ENCODE assay signal across 11 mouse cellular contexts in the genomic region with DNA sequence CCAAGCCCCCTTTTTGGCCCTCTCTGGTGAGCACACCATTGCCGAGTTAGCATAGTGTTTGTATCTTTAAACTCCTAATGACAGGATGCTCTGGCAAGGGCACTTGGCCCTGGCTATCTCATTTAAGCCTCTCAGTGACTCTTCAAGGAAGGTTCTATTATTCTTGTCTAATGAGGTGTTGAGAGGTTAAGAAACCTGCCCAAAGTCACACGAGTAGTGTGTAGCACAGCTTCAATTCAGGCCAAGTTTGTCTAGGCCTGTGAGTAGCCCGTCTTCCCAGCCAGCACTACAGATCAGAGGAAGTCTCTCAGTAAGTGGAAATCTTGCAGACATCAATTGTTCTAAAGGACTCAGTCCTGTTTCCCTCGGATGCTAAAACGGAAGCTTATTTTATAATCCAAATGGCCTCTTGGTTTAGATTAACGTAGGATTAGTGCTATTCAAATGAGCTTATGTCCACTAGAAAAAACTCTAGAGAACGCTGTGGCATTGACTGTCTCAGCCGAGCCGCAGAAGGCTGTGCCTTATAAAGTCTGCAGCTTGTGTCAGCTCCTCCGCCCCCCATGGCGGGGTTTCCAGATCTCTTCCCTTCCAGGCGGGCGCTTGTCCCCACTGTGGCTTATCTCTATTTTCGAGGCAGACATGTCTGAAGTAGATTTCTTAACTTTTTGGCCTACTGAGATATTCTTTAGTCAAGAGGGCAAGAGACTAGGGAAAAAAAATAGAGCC. TPM values are rescaled to one million over a fixed set of nuclear protein-coding genes. Genes with fewer than 3 reads are reported as not detected.
A peak's percentile ranks its signal among the peaks of the same experiment; 100 is the strongest.
DNase-seq lines count a peak whose midpoint lies in the region; ATAC-seq and TF ChIP-seq lines count a peak whose summit lies in the region.
"Had no signal": no experiment of that assay in that cellular context is flagged by ENCODE, and none has a peak within 500 bp of the region (broad histone marks: within the 10 kb centered on the region; RNA-seq: fewer than 3 reads in every experiment).

No protein-coding gene starts in this region.

- TF ChIP-seq CTCF in cortical plate, adult 2 months (IDR thresholded peaks at IDR 0.05; ENCODE audit: extremely low read depth, insufficient read depth, low read length) = no peak
- no peak for TF ChIP-seq CTCF in intestine, postnatal 0 days (IDR thresholded peaks at IDR 0.05; ENCODE audit: low read depth)

- no peak for TF ChIP-seq POLR2A in cortical plate, adult 2 months (IDR thresholded peaks at IDR 0.05; ENCODE audit: extremely low read depth, insufficient read depth, low read length)

- H3K9ac ChIP-seq in hindbrain, embryonic 14.5 days = no peak overlapping the region
- no peak overlapping the region for H3K9ac ChIP-seq in hindbrain, embryonic 12.5 days
- no peak overlapping the region for H3K9ac ChIP-seq in midbrain, embryonic 14.5 days (replicated peaks; ENCODE audit: low read length)
- no peak overlapping the region for H3K9ac ChIP-seq in intestine, postnatal 0 days (ENCODE audit: low read depth, low read length)
- H3K9ac ChIP-seq: limb, embryonic 13.5 days had no signal

- peak overlapping the region; percentile 59; the same call in 1 of the 2 replicates for H3K27ac ChIP-seq in hindbrain, embryonic 14.5 days
- no peak overlapping the region for H3K27ac ChIP-seq in hindbrain, embryonic 12.5 days
- H3K27ac ChIP-seq in cortical plate, adult 2 months (ENCODE audit: insufficient read depth, low read length) = peak overlapping the region; percentile 49
- no peak overlapping the region for H3K27ac ChIP-seq in midbrain, embryonic 14.5 days (replicated peaks; ENCODE audit: low read depth, low read length)
- no peak overlapping the region for H3K27ac ChIP-seq in intestine, postnatal 0 days (ENCODE audit: low read depth, low read length)
- H3K27ac ChIP-seq: limb, embryonic 13.5 days had no signal

- DNase-seq in hindbrain, embryonic 14.5 days (ENCODE audit: low spot score) = no peak
- DNase-seq in brain, adult 2 months (ENCODE audit: low read depth, low spot score) = peak; percentile 42
- DNase-seq in midbrain, embryonic 14.5 days = peak; percentile 52
- DNase-seq: adrenal gland, postnatal 14 days; thymus, postnatal 25 days had no signal

- no peak overlapping the region for H3K4me2 ChIP-seq in hindbrain, embryonic 14.5 days (replicated peaks)
- H3K4me2 ChIP-seq in hindbrain, embryonic 12.5 days (replicated peaks) = no peak overlapping the region
- H3K4me2 ChIP-seq in midbrain, embryonic 14.5 days (ENCODE audit: low read length) = no peak overlapping the region
- no peak overlapping the region for H3K4me2 ChIP-seq in intestine, postnatal 0 days (replicated peaks; ENCODE audit: low read depth)
- H3K4me2 ChIP-seq: limb, embryonic 13.5 days had no signal

- H3K9me3 ChIP-seq in hindbrain, embryonic 14.5 days (ENCODE audit: control insufficient read depth, low read length) = no peaks in the 10 kb centered on the region
- H3K9me3 ChIP-seq in hindbrain, embryonic 12.5 days (replicated peaks) = no peaks in the 10 kb centered on the region
- no peaks in the 10 kb centered on the region for H3K9me3 ChIP-seq in midbrain, embryonic 14.5 days (ENCODE audit: control insufficient read depth, low read length)
- H3K9me3 ChIP-seq in intestine, postnatal 0 days (ENCODE audit: control insufficient read depth) = no peaks in the 10 kb centered on the region
- H3K9me3 ChIP-seq: limb, embryonic 13.5 days had no signal

- 68% methylated on average over 14 of the region's 14 CpGs for WGBS in hindbrain, embryonic 14.5 days
- WGBS in hindbrain, embryonic 12.5 days = 79% methylated on average over 14 of the region's 14 CpGs
- 23% methylated on average over 14 of the region's 14 CpGs for WGBS in midbrain, embryonic 14.5 days
- 77% methylated on average over 14 of the region's 14 CpGs for WGBS in intestine, postnatal 0 days

- H3K27me3 ChIP-seq in hindbrain, embryonic 14.5 days (ENCODE audit: control insufficient read depth, insufficient read depth, low read length) = no peaks in the 10 kb centered on the region
- no peaks in the 10 kb centered on the region for H3K27me3 ChIP-seq in hindbrain, embryonic 12.5 days
- no peaks in the 10 kb centered on the region for H3K27me3 ChIP-seq in midbrain, embryonic 14.5 days (ENCODE audit: control insufficient read depth, insufficient read depth, low read length)
- no peaks in the 10 kb centered on the region for H3K27me3 ChIP-seq in intestine, postnatal 0 days (replicated peaks; ENCODE audit: control insufficient read depth, insufficient read depth, low read length)
- H3K27me3 ChIP-seq: limb, embryonic 13.5 days had no signal

- no peak for ATAC-seq in hindbrain, embryonic 14.5 days (ENCODE audit: low FRiP score)
- ATAC-seq in hindbrain, embryonic 12.5 days (ENCODE audit: low FRiP score) = no peak
- ATAC-seq in midbrain, embryonic 14.5 days (ENCODE audit: low FRiP score, low TSS enrichment) = no peak
- ATAC-seq in intestine, postnatal 0 days = no peak
- no peak for ATAC-seq in CD4-positive, CD25-positive, alpha-beta regulatory T cell, adult 4 months

- H3K4me3 ChIP-seq in hindbrain, embryonic 14.5 days (replicated peaks; ENCODE audit: low read length) = no peak overlapping the region
- H3K4me3 ChIP-seq in hindbrain, embryonic 12.5 days = no peak overlapping the region
- H3K4me3 ChIP-seq in cortical plate, adult 2 months (ENCODE audit: insufficient read depth, low read length) = no peak overlapping the region
- no peak overlapping the region for H3K4me3 ChIP-seq in midbrain, embryonic 14.5 days (replicated peaks; ENCODE audit: low read depth, low read length)
- H3K4me3 ChIP-seq in intestine, postnatal 0 days (ENCODE audit: low read depth, low read length) = no peak overlapping the region
- H3K4me3 ChIP-seq: limb, embryonic 13.5 days; myocyte had no signal

- no peaks in the 10 kb centered on the region for H3K36me3 ChIP-seq in hindbrain, embryonic 14.5 days (replicated peaks; ENCODE audit: control insufficient read depth, insufficient read depth)
- H3K36me3 ChIP-seq in hindbrain, embryonic 12.5 days = no peaks in the 10 kb centered on the region; the same call in 1 of the 2 replicates
- H3K36me3 ChIP-seq in midbrain, embryonic 14.5 days (ENCODE audit: control insufficient read depth, insufficient read depth, low read length) = no peaks in the 10 kb centered on the region
- H3K36me3 ChIP-seq in intestine, postnatal 0 days (ENCODE audit: control insufficient read depth, insufficient read depth) = peaks cover 3% of the 10 kb centered on the region; the same call in 1 of the 2 replicates
- H3K36me3 ChIP-seq: limb, embryonic 13.5 days had no signal

- H3K4me1 ChIP-seq in hindbrain, embryonic 14.5 days (replicated peaks; ENCODE audit: control insufficient read depth, insufficient read depth, low read length) = peaks cover 15% of the 10 kb centered on the region
- peaks cover 21% of the 10 kb centered on the region for H3K4me1 ChIP-seq in hindbrain, embryonic 12.5 days
- H3K4me1 ChIP-seq in cortical plate, adult 2 months (ENCODE audit: control insufficient read depth, insufficient read depth, low read length) = peaks cover 43% of the 10 kb centered on the region
- peaks cover 20% of the 10 kb centered on the region; the same call in 1 of the 2 replicates for H3K4me1 ChIP-seq in midbrain, embryonic 14.5 days (ENCODE audit: control insufficient read depth, insufficient read depth, low read length)
- 0 out of 2 replicates have a peak, but pooled peaks cover 11% of the 10 kb centered on the region for H3K4me1 ChIP-seq in intestine, postnatal 0 days (replicated peaks; ENCODE audit: control insufficient read depth, insufficient read depth, low read length)

RNA-seq across cellular contexts. Expression of a gene that starts 11.3 kb away (rescaled TPM):
- polyA plus RNA-seq in hindbrain, embryonic 14.5 days (2014; fragmentation: Nextera tagmentation; extraction: Ambion mirVana) = 25.1 and 26.8 TPM in 2 replicates
- polyA plus RNA-seq in hindbrain, embryonic 12.5 days (2016; fragmentation: Nextera tagmentation; extraction: Ambion mirVana) = 14.3 and 17.7 TPM in 2 replicates
- 43.1 and 43.5 TPM in 2 replicates for polyA plus RNA-seq in cortical plate, adult 2 months (2012; rRNA removed)
- polyA plus RNA-seq in midbrain, embryonic 14.5 days (2014; fragmentation: Nextera tagmentation; extraction: Ambion mirVana) = 17.8 and 21.5 TPM in 2 replicates
- 34.8 and 36.2 TPM in 2 replicates for polyA plus RNA-seq in intestine, postnatal 0 days (2015; fragmentation: Nextera tagmentation; extraction: Ambion mirVana)
- polyA plus RNA-seq in CD4-positive, CD25-positive, alpha-beta regulatory T cell, adult 4 months (2017; shearing (Covaris generic)) = 10 to 100 TPM; 14.8 to 25.8 TPM

Comparison
In these comparisons a context has a peak if more than half of its experiments do, and no peak if none do; other contexts are left out.
1. H3K27ac ChIP-seq: peak in hindbrain, embryonic 14.5 days (single experiment) and cortical plate, adult 2 months (single experiment); none in hindbrain, embryonic 12.5 days (single experiment), midbrain, embryonic 14.5 days (single experiment) and intestine, postnatal 0 days (single experiment).